Mouse (Mus musculus): Measurements from ENCODE around the gene Il1f9.
"Not testable (repeated sequence)": the region's sequence is repeated elsewhere in the genome, so short reads cannot be mapped to it uniquely, and the experiment has no call there.

Gene Il1f9

GRCm38 (mm10) chr2:24186176-24186575, at the start of gene Il1f9:
Gene Il1f9, plus strand, starts transcription at chr2:24186476.
- ATAC-seq (ENCODE audit: low TSS enrichment): no peak

- ATAC-seq (ENCODE audit: low TSS enrichment): no peak
Observed at GRCm38 (mm10) chr2:24152861-24153260, 33.4 kb upstream of the Il1f9 start, which contains the start of gene Il1f8. Gene Il1f8, plus strand, starts transcription at chr2:24153161.

DNA sequence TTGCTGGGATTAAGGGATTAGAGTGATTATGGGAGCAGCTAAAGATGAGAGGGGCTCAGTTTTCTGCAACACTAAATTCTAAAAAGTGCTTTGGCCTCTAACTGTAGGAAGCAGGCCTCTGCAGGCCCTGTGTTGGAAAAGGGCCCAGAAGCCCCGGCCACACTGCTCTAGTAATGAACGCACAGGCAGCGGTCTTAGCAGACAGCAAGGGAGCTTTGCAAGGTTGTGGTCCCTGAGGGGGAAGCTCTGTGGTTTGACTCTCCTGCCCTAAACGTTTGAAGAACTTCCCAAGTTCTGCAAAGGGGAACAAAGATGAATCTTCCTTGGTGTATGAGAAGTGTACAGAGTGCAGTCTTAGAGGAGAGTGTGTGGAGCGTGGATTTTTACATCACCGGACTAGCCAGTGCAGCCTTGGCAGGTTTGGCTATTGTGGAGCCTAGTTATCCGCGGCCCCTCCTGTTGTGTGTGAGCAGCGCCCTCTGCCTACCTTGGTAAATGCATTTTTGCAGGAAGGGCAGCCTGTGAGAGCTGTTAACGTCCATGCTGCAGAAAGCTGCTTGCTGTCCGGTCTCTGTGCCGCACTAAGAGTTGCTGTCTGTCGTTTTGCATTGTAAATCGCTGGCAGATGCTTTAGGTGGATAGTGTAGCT, 4.5 kb upstream of the Il1f9 start:
- ATAC-seq (ENCODE audit: low TSS enrichment): peak; percentile 93

DNA sequence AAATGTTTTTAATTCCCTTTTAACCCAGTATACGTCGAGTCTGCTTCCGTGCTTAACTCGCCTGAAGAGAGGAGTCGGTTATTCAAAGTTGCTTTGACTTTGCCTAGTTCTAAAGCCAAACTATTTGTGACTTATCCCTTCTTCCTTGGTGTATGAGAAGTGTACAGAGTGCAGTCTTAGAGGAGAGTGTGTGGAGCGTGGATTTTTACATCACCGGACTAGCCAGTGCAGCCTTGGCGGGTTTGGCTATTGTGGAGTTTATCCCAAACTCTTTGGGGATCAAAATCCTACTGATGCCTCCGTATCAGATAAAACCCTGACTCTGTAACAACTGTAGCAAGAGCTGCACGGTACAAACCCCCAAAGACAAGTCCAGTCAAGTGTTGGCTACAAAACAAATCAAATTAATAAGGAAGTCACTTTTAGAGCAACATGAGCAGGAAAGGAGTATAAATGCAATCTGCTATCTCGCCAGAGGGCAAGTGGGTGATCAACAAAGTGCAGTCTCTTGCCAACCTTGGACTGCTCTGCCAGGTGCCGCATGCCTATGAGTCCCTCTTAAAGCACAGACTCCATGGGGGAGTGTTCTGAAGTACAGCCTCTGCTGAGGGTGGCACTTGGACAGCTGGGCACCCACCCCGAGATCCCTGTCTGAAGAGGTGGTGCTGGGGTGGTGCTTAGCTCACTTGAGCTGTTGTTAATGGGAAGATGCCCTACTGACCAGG, 3.7 kb upstream of the Il1f9 start:
- not testable (repeated sequence) for ATAC-seq (ENCODE audit: low TSS enrichment)

GRCm38 (mm10) chr2:24184092-24184491, 2.2 kb upstream of the Il1f9 start:
- not testable (repeated sequence) for ATAC-seq (ENCODE audit: low TSS enrichment)

DNA sequence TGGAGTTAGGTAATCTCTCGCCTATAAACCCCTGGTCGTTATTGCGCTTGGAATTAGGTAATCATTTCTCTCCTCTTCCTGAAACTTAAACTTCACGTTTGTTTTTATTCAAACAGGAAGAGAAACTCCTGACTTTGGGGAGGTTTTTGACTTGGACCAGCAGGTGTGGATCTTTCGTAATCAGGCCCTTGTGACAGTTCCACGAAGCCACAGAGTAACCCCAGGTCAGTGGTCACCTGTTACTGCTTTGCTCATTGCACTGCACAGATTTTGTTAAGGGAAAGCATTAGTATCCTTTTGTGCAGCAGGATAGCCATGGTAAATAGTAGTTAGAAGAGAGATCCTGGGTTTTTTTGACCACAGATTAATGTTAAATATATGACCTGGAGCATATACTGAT, 1.3 kb downstream of the Il1f9 start:
- ATAC-seq (ENCODE audit: low TSS enrichment): no peak

GRCm38 (mm10) chr2:24188189-24188588, 1.9 kb downstream of the Il1f9 start:
- ATAC-seq (ENCODE audit: low TSS enrichment): no peak

- no peak for ATAC-seq (ENCODE audit: low TSS enrichment)
Observed at GRCm38 (mm10) chr2:24215118-24215517, 28.8 kb downstream of the Il1f9 start, which contains the start of gene Il1f6. Gene Il1f6, plus strand, starts transcription at chr2:24215418.

DNA sequence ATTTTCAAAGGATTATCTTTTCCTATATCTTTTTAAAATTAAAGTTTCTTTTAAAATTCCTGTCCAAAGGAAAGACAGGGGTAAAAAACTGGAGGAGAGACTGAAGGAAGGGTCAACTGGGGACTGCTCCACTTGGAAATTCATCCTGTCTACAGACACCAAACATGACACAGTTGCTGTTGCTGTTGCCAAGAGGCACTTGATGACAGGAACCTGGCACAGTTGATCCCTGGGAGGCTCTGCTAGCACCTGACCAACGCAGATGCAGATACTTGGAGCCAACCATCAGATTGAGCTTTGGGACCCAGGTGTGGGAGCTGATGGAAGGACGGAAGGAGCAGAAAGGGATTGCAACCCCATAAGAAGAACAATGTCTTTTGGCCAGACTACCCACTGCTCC, 40.9 kb downstream of the Il1f9 start:
- no peak for ATAC-seq (ENCODE audit: low TSS enrichment)

Data from frontal cortex, adult (tissue).